Mouse (Mus musculus) bone marrow, adult 2 months (tissue): Measurements from ENCODE around the gene F5. TPM values are rescaled to one million over a fixed set of nuclear protein-coding genes. Genes with fewer than 3 reads are reported as not detected.

ENCODE experiments used
- H3K27ac ChIP-seq: fragments of 200-500 bp; 2 replicates; pipeline ENCODE4 v1.5.1; 2012; ENCODE audit warnings: low read depth, mild to moderate bottlenecking, control low read depth, inconsistent platforms, low read length; ENCODE audit not compliant: control insufficient read depth, poor library complexity, insufficient read depth
- H3K4me1 ChIP-seq: fragments of 200-500 bp; 2 replicates; pipeline ENCODE4 v1.6.1; 2011; ENCODE audit warnings: low read length; ENCODE audit not compliant: control insufficient read depth, insufficient read depth
- H3K4me3 ChIP-seq: fragments of 200-500 bp; replicated peaks from 2 replicates; pipeline ENCODE3; 2011; ENCODE audit warnings: mild to moderate bottlenecking, low read depth, low read length, control low read depth; ENCODE audit not compliant: control insufficient read depth
- CTCF ChIP-seq: fragments of 200-500 bp; IDR thresholded peaks from 2 replicates; pipeline ENCODE4 v1.5.1; 2011; ENCODE audit warnings: low read length, control low read depth; ENCODE audit not compliant: control insufficient read depth, insufficient read depth
- POLR2A ChIP-seq: fragments of 200-500 bp; IDR thresholded peaks from 2 replicates; pipeline ENCODE4 v1.6.1; 2011; ENCODE audit warnings: low read depth, mild to moderate bottlenecking, control low read depth, low read length, borderline replicate concordance; ENCODE audit not compliant: control insufficient read depth
- WGBS: fragments of 180-500 bp; shearing (Covaris S2); methylation state at CpG from one replicate; pipeline ENCODE4 v1.1.7; 2018; 5-methylcytosine and 5-hydroxymethylcytosine counted together
- polyA plus RNA-seq: library from polyadenylated mRNA; stranded (reverse); fragments of >200 nt; gene quantifications from 2 replicates; pipeline ENCODE4 v1.2.4, GENCODE M21; 2011; ENCODE audit warnings: low replicate concordance; ENCODE audit not compliant: missing spikeins, insufficient read depth, insufficient read length

F5 gene
- polyA plus RNA-seq, 1 experiment = 21.8 TPM

- Histone ChIP-seq H3K4me1 (peaks cover 3% of the 10 kb centered on the region; the same call in 1 of the 2 replicates), H3K4me3 (no peak overlapping the region), H3K27ac (no peak overlapping the region)
- 48% methylated on average over 4 of the region's 4 CpGs for WGBS
- TF ChIP-seq POLR2A (no peak), CTCF (no peak)
These were observed 12.2 kb upstream of the F5 start for GRCm38 (mm10) chr1:164139464-164139863.

- H3K4me3 ChIP-seq = peak overlapping the region; percentile 48
- WGBS = 60% methylated on average over 7 of the region's 7 CpGs
- TF ChIP-seq CTCF (no peak), POLR2A (0 out of 2 replicates have a peak, but pooled peaks have one; percentile 19)
- peak overlapping the region; percentile 75 for H3K27ac ChIP-seq
- peaks cover 5% of the 10 kb centered on the region; the same call in 1 of the 2 replicates for H3K4me1 ChIP-seq
These were observed 2.6 kb upstream of the F5 start for GRCm38 (mm10) chr1:164149083-164149482.

- TF ChIP-seq POLR2A (no peak), CTCF (no peak)
- peaks cover 3% of the 10 kb centered on the region; the same call in 1 of the 2 replicates for H3K4me1 ChIP-seq
- WGBS = 28% methylated on average over 5 of the region's 5 CpGs
- no peak overlapping the region for H3K27ac ChIP-seq
- H3K4me3 ChIP-seq = peak overlapping the region; percentile 18
These were observed 1.2 kb downstream of the F5 start for GRCm38 (mm10) chr1:164152836-164153235.

- H3K27ac ChIP-seq = no peak overlapping the region
- 82% methylated on average over 3 of the region's 3 CpGs for WGBS
- TF ChIP-seq POLR2A = no peak
- no peak for TF ChIP-seq CTCF
- no peak overlapping the region for H3K4me3 ChIP-seq
- H3K4me1 ChIP-seq = peaks cover 3% of the 10 kb centered on the region; the same call in 1 of the 2 replicates
These were observed 3.3 kb downstream of the F5 start for GRCm38 (mm10) chr1:164154983-164155382.

- WGBS = 76% methylated on average over 4 of the region's 4 CpGs
- Histone ChIP-seq H3K27ac (no peak overlapping the region), H3K4me1 (no peaks in the 10 kb centered on the region; the same call in 1 of the 2 replicates), H3K4me3 (no peak overlapping the region)
- TF ChIP-seq CTCF (no peak), POLR2A (no peak)
These were observed 6.9 kb downstream of the F5 start for GRCm38 (mm10) chr1:164158571-164158970.

GRCm38 (mm10) chr1:164159781-164160180, 8.1 kb downstream of the F5 start:
- Histone ChIP-seq H3K27ac (no peak overlapping the region), H3K4me3 (no peak overlapping the region), H3K4me1 (no peaks in the 10 kb centered on the region)
- 80% methylated on average over 2 of the region's 2 CpGs for WGBS
- no peak for TF ChIP-seq POLR2A
- TF ChIP-seq CTCF = no peak

- H3K4me1 ChIP-seq = no peaks in the 10 kb centered on the region
- 79% methylated on average over 5 of the region's 5 CpGs for whole genome bisulfite sequencing
- H3K4me3 ChIP-seq = no peak overlapping the region
- H3K27ac ChIP-seq = no peak overlapping the region
- TF ChIP-seq POLR2A (no peak), CTCF (no peak)
These were observed 11.1 kb downstream of the F5 start for GRCm38 (mm10) chr1:164162745-164163144.

GRCm38 (mm10) chr1:164168818-164169217, 17.2 kb downstream of the F5 start:
- 57% methylated on average over 4 of the region's 4 CpGs for WGBS
- Histone ChIP-seq H3K4me3 (no peak overlapping the region), H3K4me1 (peaks cover 1% of the 10 kb centered on the region; the same call in 1 of the 2 replicates), H3K27ac (no peak overlapping the region)
- TF ChIP-seq POLR2A (no peak), CTCF (no peak)

GRCm38 (mm10) chr1:164170434-164170833, 18.8 kb downstream of the F5 start:
- peaks cover 1% of the 10 kb centered on the region; the same call in 1 of the 2 replicates for H3K4me1 ChIP-seq
- H3K4me3 ChIP-seq = no peak overlapping the region
- 30% methylated on average over 2 of the region's 2 CpGs for WGBS
- TF ChIP-seq CTCF (no peak), POLR2A (no peak)
- no peak overlapping the region for H3K27ac ChIP-seq
